Mouse (Mus musculus) CH12F3 (cell line): ENCODE measurements around the gene Grip1.

ENCODE experiments used
- in situ Hi-C: fragments of 300-500 bp; cut with MboI; formaldehyde crosslinking; loops from 2 replicates; pipeline ENCODE4 v1.14.3; 2020; ENCODE audit warnings: low sequenced_read_pairs

Gene Grip1

GRCm38 (mm10) chr10:119457121-119457520 lies 3.5 kb downstream of the Grip1 start:
- in situ Hi-C loops = no loop called here

GRCm38 (mm10) chr10:119458991-119459390 lies 5.4 kb downstream of the Grip1 start:
- in situ Hi-C loops = no loop called here

GRCm38 (mm10) chr10:119463345-119463744 lies 9.7 kb downstream of the Grip1 start:
- in situ Hi-C loops = no loop called here

- in situ Hi-C loops = no loop called here
Measured at GRCm38 (mm10) chr10:119463793-119464192, 10.2 kb downstream of the Grip1 start.

- in situ Hi-C loops = no loop called here
Measured at GRCm38 (mm10) chr10:119467976-119468375, 14.3 kb downstream of the Grip1 start.

- in situ Hi-C loops = no loop called here
Measured at GRCm38 (mm10) chr10:119470096-119470495, 16.5 kb downstream of the Grip1 start.

- in situ Hi-C loops = no loop called here
Measured at GRCm38 (mm10) chr10:119475166-119475565, 21.5 kb downstream of the Grip1 start.

GRCm38 (mm10) chr10:119477661-119478060 lies 24.0 kb downstream of the Grip1 start:
- in situ Hi-C loops = no loop called here

- in situ Hi-C loops = no loop called here
Measured at GRCm38 (mm10) chr10:119483068-119483705, 29.6 kb downstream of the Grip1 start.

- in situ Hi-C loops = no loop called here
Measured at GRCm38 (mm10) chr10:119483766-119484165, 30.1 kb downstream of the Grip1 start.

GRCm38 (mm10) chr10:119486936-119487335 lies 33.3 kb downstream of the Grip1 start:
- in situ Hi-C loops = no loop called here

- in situ Hi-C loops = no loop called here
Measured at GRCm38 (mm10) chr10:119490831-119491230, 37.2 kb downstream of the Grip1 start.

- in situ Hi-C loops = no loop called here
Measured at GRCm38 (mm10) chr10:119495317-119495716, 41.7 kb downstream of the Grip1 start.

- in situ Hi-C loops = no loop called here
Measured at GRCm38 (mm10) chr10:119496221-119496620, 42.6 kb downstream of the Grip1 start.

GRCm38 (mm10) chr10:119521686-119522085 lies 68.1 kb downstream of the Grip1 start:
- in situ Hi-C loops = no loop called here

GRCm38 (mm10) chr10:119525730-119526129 lies 72.1 kb downstream of the Grip1 start:
- in situ Hi-C loops = no loop called here

- in situ Hi-C loops = no loop called here
Measured at GRCm38 (mm10) chr10:119534852-119535251, 81.2 kb downstream of the Grip1 start.

- in situ Hi-C loops = no loop called here
Measured at GRCm38 (mm10) chr10:119541655-119542054, 88.0 kb downstream of the Grip1 start.

GRCm38 (mm10) chr10:119543771-119544170 lies 90.1 kb downstream of the Grip1 start:
- in situ Hi-C loops = no loop called here

- in situ Hi-C loops = no loop called here
Measured at GRCm38 (mm10) chr10:119544743-119545142, 91.1 kb downstream of the Grip1 start.

GRCm38 (mm10) chr10:119547875-119548274 lies 94.2 kb downstream of the Grip1 start:
- in situ Hi-C loops = no loop called here

GRCm38 (mm10) chr10:119548774-119549173 lies 95.1 kb downstream of the Grip1 start:
- in situ Hi-C loops = no loop called here

GRCm38 (mm10) chr10:119550630-119551029 lies 97.0 kb downstream of the Grip1 start:
- in situ Hi-C loops = no loop called here
